Mouse (Mus musculus) right cerebral cortex, postnatal 4 days (tissue): Measurements from ENCODE around the gene Aldh9a1.
A peak's percentile ranks its signal among the peaks of the same experiment; 100 is the strongest.

Experiments used
- DNase-seq: peaks from one replicate; pipeline ENCODE4 v3.0.0-alpha.2; 2022

Gene Aldh9a1

DNA sequence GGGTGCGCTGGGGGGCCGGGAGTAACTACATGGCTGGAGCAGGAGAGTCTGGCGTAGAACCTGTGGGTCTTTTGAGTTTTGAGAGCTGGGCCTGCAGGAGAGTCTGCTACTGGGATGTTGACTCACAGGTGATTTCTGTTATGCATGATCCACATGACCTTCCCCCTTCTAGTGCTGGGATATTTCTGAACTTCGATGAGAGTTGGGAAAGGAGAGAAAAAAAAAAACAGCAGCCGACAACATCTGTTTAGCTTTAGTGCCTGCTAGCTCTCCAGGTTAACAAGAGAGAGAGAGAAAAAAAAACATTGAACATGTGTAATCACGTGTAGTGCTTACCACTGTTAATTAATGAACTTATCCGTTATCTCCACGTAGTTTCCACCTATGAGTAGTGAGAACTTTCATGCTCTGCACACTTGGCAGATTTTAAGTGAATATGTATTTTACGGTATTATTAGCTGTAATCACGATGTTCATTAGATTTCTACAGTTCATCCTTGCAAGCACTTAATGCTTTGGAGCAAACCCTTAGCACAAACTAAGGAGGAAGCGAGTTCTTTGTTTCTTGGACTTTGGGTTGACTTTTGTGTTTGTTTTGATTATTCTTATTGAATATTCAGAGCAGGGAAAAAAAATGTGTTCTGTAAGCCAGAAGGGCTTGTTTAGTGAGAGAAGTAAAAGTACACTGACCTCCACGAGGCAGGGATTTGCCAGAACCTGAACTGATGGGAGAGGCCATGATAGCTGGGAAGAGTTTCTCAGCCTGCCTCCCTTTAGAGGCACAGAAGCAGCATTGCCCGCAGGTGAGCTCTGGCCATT lies 1.0 kb downstream of the Aldh9a1 start:
- no peak for DNase-seq

DNA sequence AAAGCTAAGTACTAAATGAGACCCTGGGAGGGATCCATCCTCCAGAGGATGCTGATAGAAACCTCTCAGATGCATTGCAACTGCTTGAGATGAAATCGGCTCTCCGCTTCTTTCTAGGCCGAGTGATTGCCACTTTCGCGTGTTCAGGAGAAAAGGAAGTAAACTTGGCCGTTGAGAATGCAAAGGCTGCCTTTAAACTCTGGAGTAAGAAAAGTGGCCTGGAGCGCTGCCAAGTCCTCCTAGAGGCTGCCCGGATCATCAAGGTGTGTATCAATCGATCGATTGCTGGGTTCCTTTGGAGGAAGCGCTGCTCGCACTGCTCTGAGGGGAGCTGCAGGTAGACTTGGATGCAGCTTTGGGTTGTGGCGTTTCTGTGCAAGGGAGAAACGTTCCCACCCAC lies 2.6 kb downstream of the Aldh9a1 start:
- DNase-seq: no peak

DNA sequence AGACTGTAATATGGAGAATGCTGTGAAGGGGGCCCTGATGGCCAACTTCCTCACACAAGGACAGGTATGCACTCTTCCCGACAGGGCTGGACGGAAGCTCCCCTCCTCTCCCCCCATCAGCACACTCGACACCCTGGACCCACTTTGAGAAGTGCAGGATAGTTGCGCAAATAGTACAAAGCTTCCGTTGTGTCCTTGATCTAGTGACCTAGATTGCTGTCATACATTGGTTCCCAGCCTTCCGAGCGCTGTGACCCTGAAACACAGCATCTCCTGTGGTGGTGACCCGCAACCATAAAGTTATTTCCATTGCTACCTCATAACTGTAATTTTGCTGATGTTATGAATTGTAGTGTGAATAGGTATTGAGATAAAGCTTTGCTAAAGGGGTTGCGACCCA lies 7.6 kb downstream of the Aldh9a1 start:
- DNase-seq: no peak

DNA sequence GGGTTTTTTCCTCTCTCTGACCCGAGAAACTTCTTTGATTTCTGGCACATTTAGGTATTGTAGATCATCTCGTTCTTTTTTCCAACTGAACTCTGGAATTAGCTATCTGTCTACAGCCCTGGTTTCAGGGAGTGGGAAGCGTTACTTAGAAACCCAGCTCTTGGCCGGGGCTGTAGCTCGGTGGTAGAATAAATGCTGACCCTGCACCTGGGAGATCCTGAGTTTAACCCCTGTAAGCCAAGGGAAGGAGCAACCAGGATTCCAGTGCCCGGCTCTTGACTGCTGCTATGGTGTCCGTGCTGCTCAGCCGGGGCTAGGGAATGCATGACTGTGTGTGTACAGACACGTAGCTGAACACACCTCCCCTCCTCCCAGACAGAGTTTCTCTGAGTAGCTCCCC lies 8.9 kb downstream of the Aldh9a1 start:
- DNase-seq: no peak

DNA sequence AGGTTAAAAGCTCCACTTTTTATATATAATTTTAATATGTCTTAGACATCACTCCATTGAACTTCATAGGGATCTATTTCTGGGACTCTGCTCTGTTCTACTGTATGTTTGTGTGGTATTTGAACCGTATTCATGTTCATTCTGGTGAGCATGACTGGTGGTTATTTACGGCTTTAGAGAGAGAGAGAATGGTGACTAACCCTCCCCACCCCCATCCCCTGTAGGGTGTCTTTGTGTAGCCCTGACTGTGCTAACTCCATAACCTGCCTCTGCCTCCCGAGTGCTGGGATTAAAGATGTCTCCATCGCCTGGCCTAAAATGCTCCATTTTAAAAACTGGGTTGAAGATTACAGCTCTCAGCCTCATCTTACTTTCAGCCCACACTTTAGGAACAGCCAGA lies 10.5 kb downstream of the Aldh9a1 start:
- no peak for DNase-seq

DNA sequence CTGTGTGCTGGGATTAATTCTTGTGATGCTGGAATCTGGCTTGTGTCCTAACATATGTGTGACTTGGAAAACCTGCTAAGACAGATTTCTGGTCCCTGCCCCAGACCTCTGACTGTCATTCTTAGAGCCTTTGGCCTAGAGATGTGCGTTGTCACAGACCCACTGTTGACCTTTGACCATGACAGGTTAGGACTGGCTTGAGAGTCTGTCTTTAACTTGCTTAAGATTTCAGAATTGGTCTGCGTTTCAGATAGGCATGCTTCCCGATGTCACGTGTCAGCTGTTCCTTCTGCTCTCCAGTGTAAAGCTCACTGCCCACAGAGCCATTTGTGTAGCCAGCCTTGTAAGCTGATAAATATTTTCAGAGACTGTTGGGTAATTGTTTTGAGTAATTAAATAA lies 13.0 kb downstream of the Aldh9a1 start:
- no peak for DNase-seq

DNA sequence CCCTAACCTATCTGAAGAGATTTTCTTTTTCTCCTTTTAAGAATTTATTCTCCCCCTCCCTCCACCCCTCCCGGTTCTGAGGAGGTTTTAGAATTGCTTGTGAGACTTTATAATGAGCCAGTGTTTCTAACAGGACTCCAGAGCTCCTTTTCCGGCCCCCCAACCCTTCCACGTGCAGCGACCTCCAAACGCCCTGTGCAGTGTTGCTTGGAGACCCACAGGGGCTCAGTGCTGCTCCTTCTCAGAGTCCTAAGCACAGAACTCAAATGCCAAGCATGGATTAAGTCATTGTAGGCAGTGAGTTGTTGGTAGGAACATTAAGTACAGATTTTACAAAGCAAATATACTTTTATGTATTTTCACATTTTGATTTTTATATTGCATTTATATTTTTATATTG lies 13.5 kb downstream of the Aldh9a1 start:
- DNase-seq: no peak

DNA sequence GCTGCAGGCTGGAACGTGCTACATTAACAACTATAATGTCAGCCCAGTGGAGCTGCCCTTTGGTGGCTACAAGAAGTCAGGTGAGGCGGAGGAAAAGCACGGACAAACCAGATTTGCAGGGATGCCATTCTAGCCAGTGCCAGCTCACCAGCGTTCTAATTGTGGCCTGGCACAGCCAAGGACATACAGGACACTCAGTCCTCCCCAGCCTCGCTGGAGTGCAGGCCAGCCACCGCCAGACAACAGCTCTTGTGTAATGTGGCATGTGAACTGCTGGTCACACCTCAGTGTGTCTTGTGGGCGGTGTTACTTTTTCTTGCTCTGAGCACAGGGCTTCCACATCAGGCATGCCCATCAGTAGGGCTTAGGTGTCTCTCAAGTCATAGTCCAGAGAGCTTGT lies 16.0 kb downstream of the Aldh9a1 start:
- DNase-seq: no peak

DNA sequence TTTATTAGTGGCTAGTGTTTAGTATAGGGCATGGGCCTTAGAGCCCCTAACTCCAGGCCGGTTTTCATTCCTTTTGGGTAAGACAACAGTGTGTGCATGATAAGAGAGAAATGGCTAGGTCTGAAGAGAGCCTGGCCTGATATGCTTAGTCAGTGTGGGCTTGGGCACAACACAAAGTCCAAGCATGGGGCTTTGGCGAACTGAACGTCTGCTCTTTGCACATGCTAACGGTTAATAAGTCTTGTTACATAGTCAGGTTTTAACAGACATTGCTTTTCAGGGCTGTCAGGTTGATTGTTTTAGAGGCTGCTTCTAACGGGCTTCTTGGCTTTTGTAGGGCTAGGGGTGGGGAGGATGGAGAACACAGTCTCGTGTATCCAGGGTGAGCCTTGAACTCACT lies 16.8 kb downstream of the Aldh9a1 start:
- no peak for DNase-seq

DNA sequence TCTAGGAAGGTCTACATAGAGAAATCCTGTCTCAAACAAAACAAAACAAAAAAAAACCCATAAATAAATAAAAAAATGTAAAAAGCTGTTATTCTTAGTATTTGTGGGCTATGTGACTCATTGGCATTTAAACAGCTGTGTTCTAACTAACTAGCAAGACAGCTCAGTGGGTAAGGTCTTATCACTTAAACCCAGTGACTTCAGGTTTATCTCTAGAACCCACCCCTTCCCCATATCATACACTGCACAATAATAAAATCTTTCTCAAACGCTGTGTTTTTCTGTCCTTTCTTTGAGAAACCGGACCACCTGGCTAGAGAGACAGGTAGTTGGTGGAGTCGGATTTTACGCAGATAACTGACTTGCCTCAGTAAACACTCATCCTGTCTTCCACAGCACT lies 18.2 kb downstream of the Aldh9a1 start:
- no peak for DNase-seq

DNA sequence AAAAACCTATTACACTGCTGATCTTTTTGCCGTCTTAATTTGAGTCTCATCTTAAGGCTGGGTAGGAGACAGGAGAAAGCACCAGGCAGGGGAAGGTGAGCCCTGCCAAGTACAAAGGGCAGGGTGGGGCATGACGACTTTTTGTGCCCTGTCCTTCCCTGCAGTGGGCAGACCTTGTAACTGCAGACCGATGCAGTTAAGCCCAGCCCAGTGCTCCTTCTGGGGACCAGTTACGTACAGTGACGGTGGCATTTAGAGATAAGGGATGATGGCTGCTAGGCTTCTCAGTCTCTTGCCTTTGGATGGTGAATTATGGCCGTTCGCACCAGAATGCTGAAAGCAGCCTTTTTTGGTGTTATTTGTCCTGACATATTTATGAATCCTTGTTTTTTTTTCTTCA lies 18.7 kb downstream of the Aldh9a1 start:
- DNase-seq: no peak

DNA sequence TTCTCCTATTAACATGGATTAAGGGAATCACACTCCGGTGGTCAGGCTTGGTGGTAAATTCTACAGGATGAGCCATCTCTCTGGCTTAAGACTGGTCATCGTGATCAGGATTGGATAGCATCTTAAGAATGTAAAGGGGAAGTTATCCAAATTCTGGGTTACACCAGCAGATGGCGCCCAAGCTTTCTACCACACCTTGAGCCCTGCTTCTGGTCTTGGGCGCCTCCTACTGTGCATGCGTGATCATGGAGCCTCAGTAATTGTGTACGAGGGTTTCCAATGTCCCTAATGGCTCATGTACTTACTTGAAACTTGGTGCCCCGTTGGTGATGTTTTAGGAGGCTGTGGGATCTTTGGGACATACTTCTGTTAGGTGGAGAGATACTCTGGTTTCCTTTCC lies 20.1 kb downstream of the Aldh9a1 start:
- peak; percentile 87 for DNase-seq

DNA sequence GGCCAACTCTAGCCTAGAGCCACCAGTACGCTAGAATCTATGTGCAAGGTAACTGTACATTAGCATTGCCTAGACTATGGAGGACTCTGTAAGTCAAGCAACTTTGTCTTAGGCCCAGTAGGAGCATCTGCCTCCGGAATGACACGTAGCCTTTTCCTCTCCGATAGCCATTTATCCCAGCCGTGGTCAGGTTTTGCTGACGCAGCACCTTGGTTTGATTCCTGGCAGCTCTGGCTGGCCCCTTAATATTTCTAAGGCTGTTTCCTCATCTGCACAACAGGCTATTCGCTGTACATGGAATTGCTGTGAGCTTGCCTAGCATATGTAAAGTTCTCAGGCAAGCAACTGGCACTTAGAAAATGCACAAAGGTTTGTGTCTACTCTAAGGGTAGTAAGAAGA lies 22.9 kb downstream of the Aldh9a1 start:
- no peak for DNase-seq

DNA sequence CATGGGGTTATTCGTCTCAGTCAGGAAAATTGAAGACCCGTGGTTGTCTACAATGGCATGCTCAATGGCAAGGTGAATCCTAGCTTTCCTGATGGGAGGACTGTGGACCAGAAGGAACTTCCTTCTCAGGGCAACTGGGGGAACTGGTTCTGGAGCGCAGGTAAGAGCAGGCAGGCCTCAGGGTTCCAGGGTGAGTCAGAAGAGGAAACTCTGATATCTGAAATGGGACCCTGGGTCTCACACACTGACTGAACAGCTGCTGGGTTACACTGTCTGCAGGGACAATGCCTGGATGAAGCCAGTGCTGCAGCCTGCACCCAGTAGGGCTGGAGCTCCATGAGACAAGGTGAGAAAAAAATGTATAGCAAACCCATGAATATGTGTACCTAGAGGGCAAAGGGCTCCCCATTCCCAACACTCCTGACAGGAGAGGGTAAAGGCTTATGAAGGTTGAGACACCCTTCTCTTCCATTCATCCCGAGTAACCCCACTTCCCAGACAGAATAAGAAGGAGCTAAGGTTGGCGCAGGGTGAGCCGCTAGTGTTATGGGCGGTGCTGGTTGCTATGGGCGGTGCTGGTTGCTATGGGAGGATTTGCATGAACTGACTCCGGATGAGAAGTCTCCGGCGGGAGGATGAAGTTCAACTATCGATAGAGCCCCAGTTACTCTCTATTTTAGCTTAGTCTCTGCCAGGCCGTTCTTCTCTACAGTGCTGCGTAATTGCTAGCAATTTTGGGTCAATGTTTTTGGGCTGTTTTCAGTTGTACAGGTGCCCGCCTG lies 24.4 kb downstream of the Aldh9a1 start:
- no peak for DNase-seq

DNA sequence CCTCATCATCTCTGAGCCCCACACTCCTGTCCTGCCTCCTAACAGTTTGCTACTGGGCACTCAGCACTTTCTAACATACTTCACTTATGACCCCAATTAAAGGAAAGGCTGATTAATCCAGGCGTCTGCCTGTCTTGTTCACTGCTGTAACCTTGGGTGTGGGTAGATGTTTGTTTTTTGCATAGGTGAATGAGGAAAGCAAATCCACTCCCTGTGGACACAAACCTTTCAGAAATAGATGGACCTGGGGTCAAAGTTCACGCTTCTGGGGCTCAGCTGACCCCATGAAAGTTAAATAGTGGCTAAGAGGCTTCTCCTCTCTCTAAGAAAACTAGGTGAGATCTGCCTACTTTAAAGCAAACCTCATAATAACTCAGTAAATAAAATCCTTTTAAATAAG lies 25.2 kb downstream of the Aldh9a1 start:
- DNase-seq: no peak

DNA sequence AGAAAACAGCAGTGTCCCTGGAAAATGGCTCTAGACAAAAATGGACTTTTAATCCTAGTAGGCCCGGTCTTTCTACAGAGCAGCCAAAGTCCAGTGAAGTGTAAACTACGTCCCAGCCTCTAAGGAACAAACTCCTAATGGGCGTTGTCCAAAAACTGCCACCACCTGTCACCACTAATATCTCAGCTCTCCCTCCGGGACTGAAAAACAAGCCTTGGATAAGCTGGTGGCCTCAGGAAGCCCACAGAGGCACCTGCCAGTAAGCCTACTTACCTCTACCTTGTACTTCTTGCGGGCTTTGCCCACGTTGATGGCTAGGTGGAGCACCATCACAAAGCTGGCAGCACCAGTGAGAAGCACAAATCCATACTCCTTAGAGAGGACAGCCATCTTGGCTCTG lies 28.2 kb downstream of the Aldh9a1 start:
- no peak for DNase-seq

DNA sequence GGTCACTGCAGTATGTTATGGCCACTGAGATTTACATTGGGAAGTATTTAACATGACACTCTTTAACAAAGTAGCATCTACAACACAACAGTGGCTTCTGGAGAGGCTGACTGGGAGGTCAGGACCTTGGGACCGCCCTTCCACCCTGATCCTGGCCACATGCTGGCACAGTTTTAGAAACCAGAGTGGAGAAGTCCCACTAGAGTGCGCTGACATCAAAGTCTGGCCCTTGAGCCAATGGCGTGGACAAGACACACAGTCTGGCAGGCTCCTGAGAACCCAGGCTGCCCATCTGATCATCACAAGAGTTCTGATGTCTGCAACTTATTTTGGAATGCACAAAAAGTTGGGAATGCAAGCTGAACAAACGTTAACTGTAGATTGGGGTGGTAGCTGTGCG lies 30.0 kb downstream of the Aldh9a1 start:
- no peak for DNase-seq

DNA sequence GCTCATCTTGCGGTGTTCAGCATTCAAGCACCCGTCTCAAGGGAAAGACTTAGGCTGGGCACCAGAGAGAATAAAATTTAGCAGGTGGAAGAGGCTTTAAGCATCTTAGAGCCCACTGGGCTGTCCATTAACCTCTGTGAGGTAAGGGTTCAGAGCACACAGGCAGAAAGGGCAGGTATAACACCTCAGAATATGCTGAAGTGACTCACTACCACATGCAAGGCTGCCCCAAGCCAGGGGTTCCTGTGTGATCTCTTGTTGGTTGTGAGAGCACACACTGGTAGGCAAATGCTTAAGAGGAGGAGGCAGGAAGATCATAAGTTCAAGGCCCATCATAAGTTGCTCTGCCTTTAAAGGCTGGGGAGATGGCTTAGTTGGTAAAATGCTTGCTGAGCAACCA lies 30.4 kb downstream of the Aldh9a1 start:
- DNase-seq: no peak

DNA sequence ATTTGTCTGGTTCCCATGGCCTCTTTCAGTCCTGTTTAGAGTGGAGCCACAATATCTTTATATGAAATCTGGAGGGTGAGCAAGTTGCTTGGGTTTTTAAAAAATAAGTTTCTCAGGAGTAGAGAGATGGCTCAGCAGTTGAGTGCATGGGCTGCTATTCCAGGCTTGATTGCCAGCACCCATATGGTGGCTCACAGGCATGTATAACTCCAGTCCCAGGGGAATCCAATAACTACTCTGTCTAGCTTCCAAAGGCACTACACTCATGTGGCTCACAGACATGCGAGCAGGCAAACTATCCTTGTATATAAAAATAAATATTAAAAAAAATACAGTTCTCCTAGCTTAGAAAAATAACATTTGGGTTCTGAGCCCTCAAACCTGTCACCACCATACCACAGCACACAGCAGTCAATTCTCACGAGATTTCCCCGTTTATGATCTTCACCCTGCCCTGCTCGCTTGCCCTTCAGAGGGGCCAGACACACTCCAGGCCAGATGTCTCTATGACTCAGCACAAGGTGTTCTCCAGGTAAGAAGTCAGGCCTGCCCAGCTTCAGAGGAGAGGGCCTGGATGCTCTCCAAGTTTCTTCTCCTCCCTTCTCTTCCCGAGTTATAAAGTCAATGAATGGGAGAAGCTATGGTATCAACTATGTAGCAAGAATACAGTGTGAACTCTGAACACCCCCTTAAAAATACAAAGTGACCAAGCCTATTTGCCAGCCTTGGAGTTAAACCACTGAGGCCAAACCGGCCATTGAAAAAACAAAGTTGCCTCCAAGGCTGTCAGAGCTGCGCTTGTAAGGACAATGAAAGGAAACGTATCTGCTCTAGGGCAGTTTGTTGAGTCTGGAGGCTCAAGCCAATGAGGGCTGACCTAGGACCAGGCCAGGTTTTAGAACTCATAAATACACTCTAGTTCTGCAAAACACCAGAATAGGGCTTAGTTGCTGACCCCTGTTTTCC lies 31.5 kb downstream of the Aldh9a1 start:
- DNase-seq: no peak

DNA sequence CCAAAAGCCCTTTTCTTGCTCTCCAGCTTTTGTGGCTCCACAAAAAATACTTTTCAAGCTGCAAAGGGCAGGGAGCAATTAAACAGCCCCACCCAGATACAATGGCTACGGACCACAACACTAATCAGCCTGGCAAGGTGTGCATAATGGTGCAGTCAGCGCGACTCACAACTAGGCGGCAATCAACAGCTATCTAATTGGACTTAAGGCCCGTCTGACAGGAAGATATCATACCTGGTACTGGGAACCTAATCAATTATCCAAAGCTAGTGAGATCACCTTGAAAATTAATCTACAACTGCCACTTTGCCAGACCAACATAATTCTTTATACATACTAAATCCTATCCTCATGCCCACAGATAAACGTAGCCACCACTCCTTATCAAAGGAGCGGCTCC lies 32.5 kb downstream of the Aldh9a1 start:
- DNase-seq: no peak

DNA sequence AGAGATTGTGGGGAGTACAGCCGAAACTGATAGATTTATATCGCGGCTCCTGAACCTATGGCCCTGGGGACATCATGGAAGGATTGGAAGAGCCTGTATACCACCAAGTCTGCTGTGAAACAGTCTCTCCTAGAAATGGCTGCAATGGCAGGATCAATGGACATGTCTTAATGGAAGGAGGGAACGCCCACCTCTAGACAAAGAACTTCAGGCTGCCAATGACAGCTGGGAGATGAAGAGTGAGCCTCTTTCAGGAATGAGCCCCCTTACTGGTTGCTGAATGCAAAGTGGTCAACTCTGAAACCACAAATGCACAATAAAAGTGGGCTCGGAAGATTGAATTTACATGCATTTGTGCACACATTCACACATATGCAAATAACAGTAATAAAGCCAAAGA lies 33.0 kb downstream of the Aldh9a1 start:
- no peak for DNase-seq

DNA sequence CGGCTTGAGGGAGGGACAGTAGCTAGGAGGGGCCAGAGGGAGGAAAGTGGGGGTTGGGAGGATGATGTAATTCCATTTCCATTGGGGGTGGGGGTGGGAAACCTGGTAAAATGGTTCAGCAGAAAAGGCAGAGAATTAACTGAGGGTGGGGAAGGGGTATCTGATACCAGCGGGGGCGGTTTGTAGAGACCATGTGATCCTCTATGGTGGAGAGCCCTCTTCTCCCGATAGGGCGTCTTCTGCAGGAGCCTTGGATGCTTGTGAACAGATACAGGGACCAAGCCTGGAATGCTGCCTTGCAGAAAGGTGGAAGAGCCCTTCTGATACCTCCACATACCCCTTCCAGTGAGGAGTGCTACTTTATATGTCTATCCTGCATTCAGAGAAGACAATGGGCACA lies 33.4 kb downstream of the Aldh9a1 start:
- DNase-seq: no peak

DNA sequence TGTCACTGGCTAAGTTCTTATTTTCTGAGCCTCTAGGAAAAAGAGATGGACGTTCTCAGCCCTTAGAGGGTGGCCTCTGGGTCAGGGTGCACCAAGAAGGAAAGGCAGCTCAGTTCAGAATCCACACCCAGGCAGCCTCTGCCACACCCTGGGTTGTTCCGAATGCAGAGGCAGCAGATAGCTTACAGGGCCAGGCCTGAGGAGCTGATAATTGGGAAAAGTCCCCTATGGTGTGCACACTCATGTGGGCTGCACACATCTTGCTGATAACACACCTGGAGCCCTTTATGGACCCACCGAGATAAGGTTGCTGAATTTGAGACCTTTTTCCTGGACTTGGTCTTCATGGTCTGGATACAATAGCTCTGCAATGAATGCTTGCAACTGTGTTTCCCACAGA lies 34.4 kb downstream of the Aldh9a1 start:
- DNase-seq: no peak
